Mouse (Mus musculus) kidney, adult 11 months (tissue): ENCODE measurements around the gene Olfr150.
"Not testable (repeated sequence)": the region's sequence is repeated elsewhere in the genome, so short reads cannot be mapped to it uniquely, and the experiment has no call there.

Experiments used
- DNase-seq: peaks from one replicate; pipeline ENCODE4 v3.0.0; 2022

The Olfr150 gene

GRCm38 (mm10) chr9:39730678-39731077 is at the start of gene Olfr150:
Gene Olfr150, plus strand, starts transcription at chr9:39730978.
- no peak for DNase-seq

- DNase-seq, result not testable (repeated sequence)
Observed at GRCm38 (mm10) chr9:39701123-39701522, 29.7 kb upstream of the Olfr150 start.

- DNase-seq, result no peak
Observed at GRCm38 (mm10) chr9:39707017-39707416, 23.8 kb upstream of the Olfr150 start, which contains the start of gene Olfr149. Gene Olfr149, minus strand, starts transcription at chr9:39707117.

- DNase-seq, result no peak
Observed at GRCm38 (mm10) chr9:39708958-39709357, 21.8 kb upstream of the Olfr150 start.

DNA sequence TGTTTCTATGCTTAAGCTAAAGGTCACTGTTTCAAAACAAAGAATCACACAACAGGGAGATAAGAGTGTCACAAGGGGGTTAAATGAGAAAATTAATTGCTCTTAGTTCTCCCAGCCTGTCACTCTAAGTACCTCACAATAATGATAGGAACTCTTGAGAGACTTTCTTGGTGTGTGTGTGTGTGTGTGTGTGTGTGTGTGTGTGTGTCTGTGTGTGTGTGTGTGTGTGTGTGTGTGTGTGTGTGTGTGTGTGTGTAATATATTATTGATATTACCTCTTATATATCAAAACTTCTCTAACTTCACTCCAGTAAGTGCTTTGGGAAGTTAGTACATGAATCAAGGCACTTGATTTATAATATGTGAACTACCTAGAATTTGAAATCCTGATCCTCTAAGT is 19.7 kb upstream of the Olfr150 start, which contains the start of gene Olfr965:
TSS of gene Olfr965 (plus strand) at position 301 of the 400 bp plus-strand sequence.
- DNase-seq, result no peak

GRCm38 (mm10) chr9:39740741-39741140 is 10.0 kb downstream of the Olfr150 start:
- DNase-seq, result no peak

- DNase-seq, result no peak
Observed at GRCm38 (mm10) chr9:39745949-39746348, 15.2 kb downstream of the Olfr150 start, which contains the start of gene Olfr967. Gene Olfr967, plus strand, starts transcription at chr9:39746249.

GRCm38 (mm10) chr9:39746428-39746827 is 15.7 kb downstream of the Olfr150 start:
- no peak for DNase-seq

- no peak for DNase-seq
Observed at GRCm38 (mm10) chr9:39783153-39783552, 52.4 kb downstream of the Olfr150 start, which contains the start of gene Olfr968. Gene Olfr968, minus strand, starts transcription at chr9:39783253.
